Mouse (Mus musculus) MEL (cell line): ENCODE results near the gene Sbsn.

ENCODE experiments used
- ETS1 ChIP-seq: IDR thresholded peaks from 2 replicates; pipeline ENCODE4 v1.6.1; 2012; ENCODE audit warnings: low read depth, mild to moderate bottlenecking, inconsistent platforms, low read length, improper control_type of control experiment, moderate library complexity
- MEF2A ChIP-seq: IDR thresholded peaks from 2 replicates; pipeline ENCODE4 v1.6.1; 2014; ENCODE audit warnings: low read depth, mild to moderate bottlenecking, inconsistent platforms, low read length, improper control_type of control experiment; ENCODE audit not compliant: poor library complexity, insufficient replicate concordance, severe bottlenecking; ENCODE audit errors: extremely low read depth
- NRF1 ChIP-seq: IDR thresholded peaks from 2 replicates; pipeline ENCODE4 v1.6.1; 2014; ENCODE audit warnings: low read depth, mild to moderate bottlenecking, inconsistent platforms, low read length, improper control_type of control experiment, moderate library complexity; ENCODE audit not compliant: poor library complexity, insufficient read depth, severe bottlenecking
- POLR2A ChIP-seq, 2 experiments: IDR thresholded peaks; 2 replicates each; pipeline ENCODE4 v1.6.1; 2011 to 2012; ENCODE audit warnings: low read length in 2 of 2, mild to moderate bottlenecking in 2 of 2, control low read depth in 1 of 2, improper control_type of control experiment in 1 of 2, low read depth in 1 of 2, moderate library complexity in 1 of 2; ENCODE audit not compliant: control insufficient read depth in 1 of 2, insufficient read depth in 1 of 2, poor library complexity in 1 of 2
- POLR2AphosphoS2 ChIP-seq: IDR thresholded peaks from 2 replicates; pipeline ENCODE4 v1.6.1; 2011; ENCODE audit warnings: low read length, improper control_type of control experiment
- TBP ChIP-seq: IDR thresholded peaks from 2 replicates; pipeline ENCODE4 v1.8.0; 2011; ENCODE audit warnings: low read depth, low read length, improper control_type of control experiment
- USF1 ChIP-seq: IDR thresholded peaks from 2 replicates; pipeline ENCODE4 v1.6.1; 2014; ENCODE audit warnings: low read depth, mild to moderate bottlenecking, inconsistent platforms, low read length, improper control_type of control experiment, moderate library complexity

DNA sequence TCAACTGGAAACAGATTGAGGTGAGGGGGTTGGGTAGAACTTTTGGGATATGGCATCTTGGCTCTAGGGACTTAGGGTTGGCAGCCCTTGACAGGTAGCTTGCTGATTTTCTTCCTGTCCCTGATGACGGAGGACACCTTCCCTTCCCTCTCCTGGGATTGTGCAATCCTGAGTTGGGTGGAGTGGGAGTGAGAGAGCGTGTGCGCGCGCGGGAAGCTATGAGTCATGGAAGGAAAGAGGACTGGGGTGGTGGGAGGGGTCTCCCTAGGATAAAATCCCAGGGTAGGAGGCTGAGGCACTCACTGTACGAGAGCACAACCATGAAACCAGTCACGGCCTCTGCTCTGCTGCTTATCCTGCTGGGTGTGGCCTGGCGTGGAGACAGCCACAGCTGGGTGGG, 24.8 kb downstream of the Sbsn start:
- TF ChIP-seq USF1 (no peak), POLR2AphosphoS2 (no peak), NRF1 (no peak), POLR2A (IDR thresholded peaks at IDR 0.05; ENCODE audit: control insufficient read depth in 1 of 2, insufficient read depth in 1 of 2, low read depth in 1 of 2, low read length in 2 of 2, poor library complexity in 1 of 2) (no peak), ETS1 (no peak), MEF2A (no peak), TBP (no peak)
